ENCODE assay signal across 7 mouse cellular contexts in genomic region chr1:132333675-132334141, GRCm38 (mm10). TPM values are rescaled to one million over a fixed set of nuclear protein-coding genes. Genes with fewer than 3 reads are reported as not detected.
DNase-seq lines count a peak whose midpoint lies in the region; ATAC-seq and TF ChIP-seq lines count a peak whose summit lies in the region.

No protein-coding gene starts in this region.

- no peak overlapping the region for H3K9ac ChIP-seq in forebrain, postnatal 0 days
- H3K9ac ChIP-seq in hindbrain, embryonic 11.5 days (ENCODE audit: low read depth, low read length) = no peak overlapping the region; the same call in 1 of the 2 replicates
- 0 out of 2 replicates have a peak overlapping the region, but pooled peaks have one; percentile 16 for H3K9ac ChIP-seq in limb, embryonic 14.5 days (ENCODE audit: low read depth, low read length, severe bottlenecking)

- H3K27me3 ChIP-seq in forebrain, postnatal 0 days (ENCODE audit: insufficient read depth, low read length) = no peaks in the 10 kb centered on the region
- no peaks in the 10 kb centered on the region for H3K27me3 ChIP-seq in hindbrain, embryonic 11.5 days (ENCODE audit: control insufficient read depth, insufficient read depth, low read length)
- H3K27me3 ChIP-seq in limb, embryonic 14.5 days (ENCODE audit: control insufficient read depth, insufficient read depth, low read length) = no peaks in the 10 kb centered on the region
- no peaks in the 10 kb centered on the region for H3K27me3 ChIP-seq in myocyte (ENCODE audit: control insufficient read depth, insufficient read depth, insufficient read length)

- H3K79me2 ChIP-seq in myocyte (ENCODE audit: control insufficient read depth, insufficient read depth) = no peaks in the 10 kb centered on the region

- WGBS in forebrain, postnatal 0 days = 15% methylated on average over 4 of the region's 4 CpGs
- 2% methylated on average over 4 of the region's 4 CpGs for WGBS in hindbrain, embryonic 11.5 days
- 11% methylated on average over 4 of the region's 4 CpGs for WGBS in limb, embryonic 14.5 days

- no peak for TF ChIP-seq POLR2A in limb, embryonic 14.5 days (IDR thresholded peaks at IDR 0.05; ENCODE audit: borderline replicate concordance, extremely low read depth, insufficient read depth, insufficient read length)
- TF ChIP-seq POLR2A in myocyte (IDR thresholded peaks at IDR 0.05; ENCODE audit: insufficient read length, low read depth) = no peak

- no peaks in the 10 kb centered on the region for H3K9me3 ChIP-seq in forebrain, postnatal 0 days (ENCODE audit: low read length)
- H3K9me3 ChIP-seq in hindbrain, embryonic 11.5 days (ENCODE audit: control insufficient read depth, low read length) = no peaks in the 10 kb centered on the region
- no peaks in the 10 kb centered on the region for H3K9me3 ChIP-seq in limb, embryonic 14.5 days (ENCODE audit: control insufficient read depth, low read length)

- no peak overlapping the region for H3K4me2 ChIP-seq in forebrain, postnatal 0 days (ENCODE audit: low read depth)
- H3K4me2 ChIP-seq in hindbrain, embryonic 11.5 days (replicated peaks; ENCODE audit: low read depth, low read length) = no peak overlapping the region; the same call in 1 of the 2 replicates
- no peak overlapping the region for H3K4me2 ChIP-seq in limb, embryonic 14.5 days (replicated peaks; ENCODE audit: low read depth, low read length, severe bottlenecking)
- peak overlapping the region; percentile 28 for H3K4me2 ChIP-seq in myocyte (ENCODE audit: low read depth)

- peak; percentile 88 for DNase-seq in embryo, embryonic 10.5 days (ENCODE audit: low spot score)
- DNase-seq in forebrain, postnatal 0 days = no peak
- DNase-seq in hindbrain, embryonic 11.5 days (ENCODE audit: low spot score) = peak; percentile 78
- peak; percentile 26 for DNase-seq in limb, embryonic 14.5 days (ENCODE audit: low spot score)
- DNase-seq in layer of hippocampus, adult 8-10 months (ENCODE audit: low spot score in 2 of 2) = no peak
- no peak for DNase-seq in urinary bladder, postnatal 10 days (ENCODE audit: low spot score)

- H3ac ChIP-seq in myocyte (ENCODE audit: control insufficient read depth, insufficient read length) = no peak overlapping the region

- peaks cover 10% of the 10 kb centered on the region for H3K36me3 ChIP-seq in forebrain, postnatal 0 days (ENCODE audit: insufficient read depth)
- H3K36me3 ChIP-seq in hindbrain, embryonic 11.5 days (ENCODE audit: control insufficient read depth, insufficient read depth, low read length) = peaks cover 20% of the 10 kb centered on the region
- H3K36me3 ChIP-seq in limb, embryonic 14.5 days (ENCODE audit: control insufficient read depth, insufficient read depth, low read length) = no peaks in the 10 kb centered on the region
- peaks cover 18% of the 10 kb centered on the region for H3K36me3 ChIP-seq in myocyte (ENCODE audit: control insufficient read depth, insufficient read depth)

- H3K27ac ChIP-seq in forebrain, postnatal 0 days (ENCODE audit: low read depth, low read length) = no peak overlapping the region
- peak overlapping the region; percentile 87 for H3K27ac ChIP-seq in hindbrain, embryonic 11.5 days (ENCODE audit: low read depth, low read length)
- no peak overlapping the region; the same call in 1 of the 2 replicates for H3K27ac ChIP-seq in limb, embryonic 14.5 days (replicated peaks; ENCODE audit: low read depth, low read length)

- H3K4me1 ChIP-seq in forebrain, postnatal 0 days (ENCODE audit: insufficient read depth) = no peaks in the 10 kb centered on the region
- H3K4me1 ChIP-seq in hindbrain, embryonic 11.5 days (replicated peaks; ENCODE audit: control insufficient read depth, insufficient read depth, low read length) = peaks cover 35% of the 10 kb centered on the region
- peaks cover 12% of the 10 kb centered on the region for H3K4me1 ChIP-seq in limb, embryonic 14.5 days (ENCODE audit: control insufficient read depth, insufficient read depth, low read length)

- H3K4me3 ChIP-seq in forebrain, postnatal 0 days (ENCODE audit: low read depth, low read length) = no peak overlapping the region
- no peak overlapping the region for H3K4me3 ChIP-seq in hindbrain, embryonic 11.5 days (ENCODE audit: low read depth, low read length)
- H3K4me3 ChIP-seq in limb, embryonic 14.5 days (replicated peaks; ENCODE audit: low read length) = no peak overlapping the region
- H3K4me3 ChIP-seq in myocyte = no peak overlapping the region

- TF ChIP-seq CTCF in forebrain, postnatal 0 days (IDR thresholded peaks at IDR 0.05; ENCODE audit: low read depth) = no peak

- peak; percentile 62 for ATAC-seq in forebrain, postnatal 0 days
- peak; percentile 88 for ATAC-seq in hindbrain, embryonic 11.5 days (ENCODE audit: low FRiP score)
- peak; percentile 86 for ATAC-seq in limb, embryonic 14.5 days (ENCODE audit: low FRiP score, low read depth)

TF ChIP-seq in myocyte, 11 proteins besides CTCF, POLR2A, EP300 and RAD21:
- TF ChIP-seq CEBPB (IDR thresholded peaks at IDR 0.05; ENCODE audit: insufficient read depth, poor library complexity, severe bottlenecking) = no peak
- TF ChIP-seq REST (IDR thresholded peaks at IDR 0.05; ENCODE audit: insufficient read depth, insufficient read length) = no peak
- TF ChIP-seq E2F4 (IDR thresholded peaks at IDR 0.05; ENCODE audit: insufficient read depth) = no peak
- TF ChIP-seq TCF3 (IDR thresholded peaks at IDR 0.05; ENCODE audit: insufficient read length, low read depth) = no peak
- peak; percentile 8 to 73 (median 52) for TF ChIP-seq MYOG (IDR thresholded peaks at IDR 0.05; ENCODE audit: control insufficient read depth in 1 of 3, insufficient read depth in 1 of 3, insufficient read length in 2 of 3, low read depth in 2 of 3)
- peak in 2 of 3 experiments; percentile 53 to 72 for TF ChIP-seq MYOD1 (IDR thresholded peaks at IDR 0.05; ENCODE audit: control insufficient read depth in 1 of 3, insufficient read length in 2 of 3, low read depth in 2 of 3)

RNA-seq across cellular contexts. Expression of gene Nuak2, which starts 17.8 kb away (rescaled TPM):
- total RNA-seq in forebrain, postnatal 0 days (2014; rRNA removed) = 4.4 and 4.5 TPM in 2 replicates
- 4.3 and 6.8 TPM in 2 replicates for polyA plus RNA-seq in forebrain, postnatal 0 days (2015; fragmentation: Nextera tagmentation; extraction: Ambion mirVana)
- 33.1 and 39.3 TPM in 2 replicates for polyA plus RNA-seq in hindbrain, embryonic 11.5 days (2014; fragmentation: Nextera tagmentation; extraction: Ambion mirVana)
- polyA plus RNA-seq in limb, embryonic 14.5 days (2012; rRNA removed) = 1.7 and 2.2 TPM in 2 replicates
- polyA plus RNA-seq in limb, embryonic 14.5 days (2014; fragmentation: Nextera tagmentation; extraction: Ambion mirVana) = 3.3 and 3.4 TPM in 2 replicates
- 6.0 TPM for polyA plus RNA-seq in myocyte (2012; fragmentation: generic; extraction: Trizol)
- total RNA-seq in layer of hippocampus, adult 8-10 months (2022) = 1 to 10 TPM; 1.2 to 2.0 (median 1.9) TPM

RNA-seq across cellular contexts. Expression of gene Klhdc8a, which starts 35.3 kb away (rescaled TPM):
- total RNA-seq in forebrain, postnatal 0 days (2014; rRNA removed) = 10.3 and 11.2 TPM in 2 replicates
- 4.5 and 6.3 TPM in 2 replicates for polyA plus RNA-seq in forebrain, postnatal 0 days (2015; fragmentation: Nextera tagmentation; extraction: Ambion mirVana)
- polyA plus RNA-seq in hindbrain, embryonic 11.5 days (2014; fragmentation: Nextera tagmentation; extraction: Ambion mirVana) = 2.9 and 3.0 TPM in 2 replicates
- 0.10 and 0.12 TPM in 2 replicates for polyA plus RNA-seq in limb, embryonic 14.5 days (2012; rRNA removed)
- polyA plus RNA-seq in limb, embryonic 14.5 days (2014; fragmentation: Nextera tagmentation; extraction: Ambion mirVana) = 0.07 and 0.19 TPM in 2 replicates
- polyA plus RNA-seq in myocyte (2012; fragmentation: generic; extraction: Trizol) = 12.4 TPM
- total RNA-seq in layer of hippocampus, adult 8-10 months (2022) = 1 to 10 TPM; 5.1 to 6.2 (median 5.7) TPM

RNA-seq across cellular contexts. Expression of gene Tmcc2, which starts 57.4 kb away (rescaled TPM):
- total RNA-seq in forebrain, postnatal 0 days (2014; rRNA removed) = 104 TPM in 2 replicates
- polyA plus RNA-seq in forebrain, postnatal 0 days (2015; fragmentation: Nextera tagmentation; extraction: Ambion mirVana) = 37.4 and 41.9 TPM in 2 replicates
- 12.0 and 14.1 TPM in 2 replicates for polyA plus RNA-seq in hindbrain, embryonic 11.5 days (2014; fragmentation: Nextera tagmentation; extraction: Ambion mirVana)
- 18.0 and 24.2 TPM in 2 replicates for polyA plus RNA-seq in limb, embryonic 14.5 days (2012; rRNA removed)
- polyA plus RNA-seq in limb, embryonic 14.5 days (2014; fragmentation: Nextera tagmentation; extraction: Ambion mirVana) = 9.1 and 9.3 TPM in 2 replicates
- 35.2 TPM for polyA plus RNA-seq in myocyte (2012; fragmentation: generic; extraction: Trizol)
- total RNA-seq in layer of hippocampus, adult 8-10 months (2022) = 100 to 1,000 TPM; 201 to 235 (median 218) TPM

Comparison
In these comparisons a context has a peak if more than half of its experiments do, and no peak if none do; other contexts are left out.
1. DNase-seq: peak in embryo, embryonic 10.5 days (single experiment), hindbrain, embryonic 11.5 days (single experiment) and limb, embryonic 14.5 days (single experiment); none in forebrain, postnatal 0 days (single experiment), layer of hippocampus, adult 8-10 months (0 of 2) and urinary bladder, postnatal 10 days (single experiment).
2. Peak in every context shown above with its lines, with median percentiles within 50 percentile points of each other: ATAC-seq.